Mouse (Mus musculus) heart, adult 8-10 months (tissue): ENCODE results near the gene Fam135a. TPM values are rescaled to one million over a fixed set of nuclear protein-coding genes. Genes with fewer than 3 reads are reported as not detected.

Experiments used
- DNase-seq: peaks from one replicate; pipeline ENCODE4 v3.0.0; 2022; ENCODE audit warnings: low spot score
- total RNA-seq, 4 experiments: library from RNA; stranded (reverse); gene quantifications; 2 replicates each; pipeline ENCODE4 v1.2.4; 2022

Fam135a gene
- 10 to 100 TPM; 18.0 to 23.5 (median 20.3) TPM for total RNA-seq

- peak; percentile 89 for DNase-seq
Measured at GRCm38 (mm10) chr1:24099926-24100869, at the start of gene Fam135a. TSS of gene Fam135a (minus strand) at chr1:24100341.

- DNase-seq = no peak
Measured at GRCm38 (mm10) chr1:24143504-24143903, 43.4 kb upstream of the Fam135a start.

- no peak for DNase-seq
Measured at GRCm38 (mm10) chr1:24140555-24140954, 40.4 kb upstream of the Fam135a start.

GRCm38 (mm10) chr1:24137133-24137532 lies 37.0 kb upstream of the Fam135a start:
- DNase-seq = peak; percentile 35

- peak; percentile 4 for DNase-seq
Measured at GRCm38 (mm10) chr1:24134792-24135191, 34.7 kb upstream of the Fam135a start.

- no peak for DNase-seq
Measured at GRCm38 (mm10) chr1:24133853-24134252, 33.7 kb upstream of the Fam135a start.

GRCm38 (mm10) chr1:24127866-24128265 lies 27.7 kb upstream of the Fam135a start:
- DNase-seq = no peak

- no peak for DNase-seq
Measured at GRCm38 (mm10) chr1:24124610-24125009, 24.5 kb upstream of the Fam135a start.

- no peak for DNase-seq
Measured at GRCm38 (mm10) chr1:24122582-24122981, 22.4 kb upstream of the Fam135a start.

GRCm38 (mm10) chr1:24107971-24108773 lies 8.0 kb upstream of the Fam135a start:
- DNase-seq = no peak

- DNase-seq = no peak
Measured at GRCm38 (mm10) chr1:24107378-24107777, 7.2 kb upstream of the Fam135a start.

- DNase-seq = no peak
Measured at GRCm38 (mm10) chr1:24102579-24103149, 2.5 kb upstream of the Fam135a start.

- DNase-seq = no peak
Measured at GRCm38 (mm10) chr1:24100870-24101358, 773 bp upstream of the Fam135a start.

GRCm38 (mm10) chr1:24099541-24099925 lies 608 bp downstream of the Fam135a start:
- no peak for DNase-seq

GRCm38 (mm10) chr1:24097541-24097940 lies 2.6 kb downstream of the Fam135a start:
- DNase-seq = no peak

- DNase-seq = no peak
Measured at GRCm38 (mm10) chr1:24092414-24092813, 7.7 kb downstream of the Fam135a start.

- no peak for DNase-seq
Measured at GRCm38 (mm10) chr1:24090603-24091002, 9.5 kb downstream of the Fam135a start.

- DNase-seq = no peak
Measured at GRCm38 (mm10) chr1:24090094-24090493, 10.0 kb downstream of the Fam135a start.

GRCm38 (mm10) chr1:24086176-24086575 lies 14.0 kb downstream of the Fam135a start:
- DNase-seq = no peak

GRCm38 (mm10) chr1:24074396-24074795 lies 25.7 kb downstream of the Fam135a start:
- no peak for DNase-seq

- no peak for DNase-seq
Measured at GRCm38 (mm10) chr1:24073386-24074248, 26.5 kb downstream of the Fam135a start.
